Mouse (Mus musculus) bone marrow macrophage, adult 2 months (primary cell): ENCODE measurements around the gene Trip6.

ENCODE experiments used
- CTCF ChIP-seq: IDR thresholded peaks from 2 replicates; pipeline ENCODE4 v1.5.1; 2012; ENCODE audit warnings: low read depth, mild to moderate bottlenecking, low read length, moderate library complexity
- POLR2A ChIP-seq: IDR thresholded peaks from 2 replicates; pipeline ENCODE4 v1.6.1; 2012; ENCODE audit warnings: mild to moderate bottlenecking, low read depth, low read length, borderline replicate concordance

- TF ChIP-seq CTCF (no peak), POLR2A (no peak)
Measured at GRCm38 (mm10) chr5:137340222-137340621, 26.0 kb upstream of the Trip6 start.
